Mouse (Mus musculus) erythroid progenitor cell, adult 5-6 weeks (primary cell): ENCODE results near the gene Sod1. TPM values are rescaled to one million over a fixed set of nuclear protein-coding genes. Genes with fewer than 3 reads are reported as not detected.

ENCODE experiments used
- ATAC-seq: replicated peaks from 2 replicates; pipeline ENCODE4 v1.8.0; 2016; ENCODE audit warnings: moderate number of reproducible peaks, mild to moderate bottlenecking, moderate TSS enrichment, inconsistent platforms; ENCODE audit not compliant: poor library complexity, low FRiP score, severe bottlenecking
- total RNA-seq, 2 experiments: library from RNA; stranded (forward) in 1 of 2; stranded (reverse) in 1 of 2; fragments of 150-400 nt in 1 of 2; fragments of 186-747, 209-891 nt in 1 of 2; gene quantifications; 2 replicates each; pipeline versions ENCODE4 v1.2.3 to v1.2.4; 2015 to 2017; ENCODE audit warnings: low replicate concordance in 2 of 2

Gene Sod1
- total RNA-seq (2015; ENCODE audit: low replicate concordance) = 342 and 358 TPM in 2 replicates
- total RNA-seq (2017; ENCODE audit: low replicate concordance) = 292 and 427 TPM in 2 replicates

GRCm38 (mm10) chr16:90220026-90220891 lies at the start of gene Sod1:
Gene Sod1, plus strand, starts transcription at chr16:90220754.
- ATAC-seq = peak; percentile 93

- ATAC-seq = no peak
These were observed 49.1 kb upstream of the Sod1 start for GRCm38 (mm10) chr16:90171416-90171815.

- no peak for ATAC-seq
These were observed 44.1 kb upstream of the Sod1 start for GRCm38 (mm10) chr16:90176472-90176871.

DNA sequence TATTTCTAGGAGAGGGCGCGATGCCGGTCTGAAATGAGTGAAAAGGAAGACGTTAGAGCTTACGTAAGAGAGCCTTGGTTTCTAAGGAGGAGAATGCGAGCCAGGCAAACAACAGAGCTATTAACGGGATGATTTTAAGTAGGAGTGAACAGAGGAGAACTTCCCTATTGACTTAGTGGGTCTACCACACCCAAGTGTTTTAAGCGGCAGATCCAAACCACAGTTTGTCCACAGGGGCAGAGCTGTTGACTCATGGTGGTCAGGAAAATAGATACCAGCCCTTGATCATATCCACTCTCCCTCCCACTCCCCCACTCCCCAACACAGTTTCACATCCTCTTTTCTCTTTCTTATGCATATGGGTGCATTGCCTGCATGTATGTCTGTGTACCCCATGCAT lies 43.1 kb upstream of the Sod1 start:
- no peak for ATAC-seq

DNA sequence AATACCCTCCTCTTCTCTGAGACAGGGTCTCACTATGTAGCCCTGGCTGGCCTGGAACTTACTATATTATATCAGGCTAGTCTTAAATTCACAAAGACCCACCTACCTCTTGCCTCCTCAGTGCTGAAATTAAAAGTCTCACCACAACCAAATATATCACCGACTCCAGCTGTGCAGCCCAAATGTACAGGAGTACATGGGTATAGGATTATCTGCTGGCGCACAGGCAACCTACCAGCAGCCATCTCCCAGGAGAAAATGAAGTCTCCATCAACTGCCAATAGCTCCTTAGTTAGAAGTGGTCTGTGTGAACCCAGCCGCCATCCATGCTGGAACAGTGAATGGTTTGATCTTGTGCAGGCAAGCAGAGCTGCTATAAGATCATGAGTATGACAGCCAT lies 42.1 kb upstream of the Sod1 start:
- no peak for ATAC-seq

DNA sequence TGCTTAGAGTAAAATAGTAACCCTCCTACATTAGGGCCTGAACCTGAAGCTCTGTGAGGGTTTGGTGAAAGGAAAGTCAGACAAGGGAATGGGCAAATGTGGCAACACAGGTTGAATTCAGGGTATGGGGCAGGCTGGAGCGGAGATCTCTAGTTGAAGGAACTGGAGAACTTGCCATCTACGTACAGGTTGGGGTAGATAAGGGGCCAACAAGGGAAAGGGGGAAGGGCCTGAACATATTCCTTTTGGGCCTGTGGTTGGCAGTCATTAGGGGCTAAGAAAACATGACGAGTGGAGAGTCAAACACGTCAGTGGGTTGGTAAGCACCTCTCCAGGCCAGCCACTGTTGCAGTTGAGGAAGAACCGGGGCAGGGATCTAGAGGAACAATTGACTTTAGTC lies 40.7 kb upstream of the Sod1 start:
- no peak for ATAC-seq

DNA sequence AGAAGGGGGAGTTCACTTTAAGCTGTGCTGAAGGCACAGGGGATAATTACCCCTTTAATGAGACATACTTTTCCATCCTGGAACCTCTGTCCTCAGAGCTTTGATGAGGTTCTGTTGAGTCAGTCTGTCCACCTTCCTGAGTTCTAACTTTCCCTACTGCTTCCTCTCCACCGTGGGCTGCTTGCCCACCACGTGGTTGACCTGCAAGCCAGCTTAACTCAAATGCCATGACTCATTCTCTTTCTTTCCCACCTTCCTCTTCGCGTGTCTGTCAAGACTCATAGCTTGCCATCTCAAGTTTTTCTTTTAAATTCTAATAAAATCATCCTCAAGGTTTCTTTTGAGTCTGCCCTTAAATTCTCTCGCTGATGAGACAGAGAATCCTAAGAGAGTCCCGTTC lies 39.6 kb upstream of the Sod1 start:
- no peak for ATAC-seq

DNA sequence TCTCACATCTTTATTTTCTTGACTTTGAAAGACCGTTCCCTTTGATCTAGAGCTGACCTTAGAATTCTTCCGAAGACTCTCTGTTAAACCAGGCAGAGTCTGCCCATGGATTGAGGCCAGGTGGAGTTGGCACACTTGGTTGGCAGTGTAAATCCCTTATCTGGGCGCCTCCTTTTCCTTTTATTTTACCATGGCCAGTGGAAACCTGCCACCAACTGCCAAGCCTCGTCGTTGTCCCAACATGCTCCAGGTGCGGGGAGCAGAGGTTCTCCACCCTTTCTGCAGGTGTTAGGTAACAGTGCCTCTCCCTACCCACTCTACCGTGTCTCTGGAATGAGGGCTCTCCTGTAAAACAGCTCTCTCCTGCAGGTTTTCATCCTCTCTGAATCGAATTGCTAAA lies 38.9 kb upstream of the Sod1 start:
- ATAC-seq = no peak

GRCm38 (mm10) chr16:90184135-90184534 lies 36.4 kb upstream of the Sod1 start:
- ATAC-seq = no peak

- ATAC-seq = peak; percentile 77
These were observed 34.5 kb upstream of the Sod1 start for GRCm38 (mm10) chr16:90185928-90186588.

DNA sequence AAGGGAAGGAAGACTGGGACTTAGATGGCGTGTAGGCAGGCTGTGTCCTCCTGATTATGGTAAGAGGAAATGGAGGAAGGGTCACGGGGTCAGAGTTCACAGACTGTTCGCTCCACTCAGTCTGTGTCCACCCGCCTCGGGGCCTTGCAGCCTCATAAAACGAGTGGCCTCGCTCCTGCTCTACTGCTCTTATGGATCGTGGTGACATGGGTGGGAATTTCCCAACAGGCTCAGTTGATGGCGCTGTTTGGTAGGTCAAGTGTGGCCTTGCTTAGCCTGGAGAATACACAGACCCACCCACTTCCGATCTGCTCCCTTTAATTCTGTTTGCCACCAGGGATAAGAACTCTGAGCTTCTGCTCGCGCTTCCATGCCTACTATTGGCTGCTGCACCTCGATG lies 33.1 kb upstream of the Sod1 start:
- no peak; the same call in 1 of the 2 replicates for ATAC-seq

DNA sequence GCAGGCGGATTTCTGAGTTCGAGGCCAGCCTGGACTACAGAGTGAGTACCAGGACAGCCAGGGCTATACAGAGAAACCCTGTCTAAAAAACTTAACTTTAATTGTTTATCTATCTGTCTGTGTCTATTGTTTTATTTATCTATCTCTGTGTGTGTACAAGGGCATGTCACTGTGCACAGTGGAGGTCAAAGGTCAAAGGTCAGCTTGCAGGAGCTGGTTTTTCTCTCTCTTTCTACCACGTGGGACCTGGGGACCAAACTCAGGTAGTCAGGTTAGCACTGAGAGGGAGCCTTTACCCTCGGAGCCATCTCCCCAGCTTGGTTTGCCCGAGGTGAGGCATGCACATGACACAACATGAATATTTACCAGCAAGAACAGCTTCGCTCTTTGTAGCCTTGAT lies 29.3 kb upstream of the Sod1 start:
- ATAC-seq = no peak

DNA sequence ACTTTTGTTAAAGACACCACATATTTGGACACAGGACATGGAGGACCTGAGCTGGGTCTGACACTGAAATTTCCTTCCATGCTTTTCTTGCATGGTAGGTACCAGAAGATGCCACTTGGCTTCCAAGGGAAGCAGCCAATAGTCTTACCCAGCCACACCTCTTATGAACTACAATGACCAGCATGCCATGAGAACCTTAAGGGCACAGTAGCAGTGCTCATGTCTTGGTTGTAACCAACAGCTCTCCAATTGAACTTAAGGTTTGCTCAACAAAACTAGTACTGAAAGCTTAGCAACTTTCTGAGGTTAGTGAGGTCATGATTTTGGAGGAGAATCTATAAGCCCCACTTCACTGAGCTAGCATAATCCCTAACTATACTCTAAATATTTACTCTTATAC lies 26.8 kb upstream of the Sod1 start:
- ATAC-seq = no peak

DNA sequence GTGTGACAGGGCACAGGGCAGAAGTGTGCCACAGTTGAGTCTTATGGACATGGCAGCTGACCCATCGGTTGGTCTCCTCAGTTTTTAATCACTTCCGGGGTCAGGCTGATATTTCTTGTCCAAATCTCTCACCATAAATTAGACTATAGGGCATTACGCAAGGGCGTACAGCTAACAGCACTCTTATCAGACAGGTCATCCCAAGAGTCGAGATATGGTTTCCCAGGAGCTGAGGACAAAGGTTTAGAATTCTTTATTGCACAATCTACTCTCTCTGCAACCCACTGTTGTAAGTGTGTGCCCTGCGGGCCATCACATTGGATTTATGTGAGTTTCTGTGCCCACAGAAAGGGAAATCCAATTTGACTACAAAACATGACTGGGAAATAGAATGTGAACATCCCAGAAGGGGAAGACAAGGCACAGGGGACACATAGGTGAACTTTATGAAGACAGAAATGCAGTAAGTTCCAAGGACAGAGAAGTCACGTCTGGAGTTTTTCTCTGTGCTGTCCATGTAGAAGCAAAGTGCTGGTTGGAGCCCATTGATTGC lies 23.8 kb upstream of the Sod1 start:
- no peak for ATAC-seq

DNA sequence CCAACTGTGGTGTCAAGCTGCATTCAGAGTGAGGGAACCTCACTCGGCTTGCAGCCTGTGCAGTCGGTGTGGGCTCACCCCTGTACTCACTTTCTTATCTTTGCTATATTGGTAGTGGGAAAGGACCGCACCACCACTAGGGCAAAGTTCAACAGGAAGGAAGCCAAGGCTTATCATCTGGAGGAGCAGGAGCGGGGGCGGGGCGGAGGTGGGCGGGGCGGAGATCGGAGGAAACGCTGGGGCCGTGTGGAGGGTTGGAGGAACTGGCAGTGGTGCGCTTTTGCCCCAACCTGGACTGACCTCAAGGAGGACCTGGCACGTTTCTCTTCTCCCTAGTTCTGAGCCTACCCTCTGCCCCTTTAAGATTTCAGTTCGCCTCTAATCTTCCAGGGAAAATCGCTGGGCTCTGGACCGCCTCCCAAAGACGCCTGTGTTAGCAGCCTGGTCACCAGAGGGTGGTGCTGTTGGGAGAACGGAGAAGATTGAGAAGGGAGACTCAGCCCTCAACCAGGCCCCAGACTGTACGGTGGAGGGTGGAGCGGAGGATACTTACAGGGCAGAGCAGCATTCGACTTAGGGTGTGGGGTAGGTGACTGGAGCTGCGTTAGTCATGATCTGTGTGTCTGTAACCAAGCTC lies 23.1 kb upstream of the Sod1 start:
- ATAC-seq = peak; percentile 98

DNA sequence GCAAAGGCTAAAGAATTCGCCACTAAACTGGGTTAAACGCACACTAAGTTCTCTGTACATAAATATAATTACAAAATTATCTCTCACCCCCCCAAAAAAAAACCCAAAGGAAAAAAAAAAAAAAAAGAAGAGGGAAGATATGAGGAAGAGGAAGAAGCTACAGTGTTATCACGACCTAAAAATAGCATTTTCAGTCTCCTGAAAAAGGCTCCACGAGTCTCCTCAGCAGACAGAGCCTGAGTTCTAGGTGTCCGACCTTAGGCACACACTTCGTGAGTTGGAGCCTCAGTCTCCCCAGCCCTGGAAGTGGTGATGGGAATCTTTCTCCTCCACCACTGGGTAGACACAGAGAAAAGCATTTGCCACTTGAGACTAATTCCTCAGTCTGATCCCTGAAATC lies 21.9 kb upstream of the Sod1 start:
- no peak for ATAC-seq

DNA sequence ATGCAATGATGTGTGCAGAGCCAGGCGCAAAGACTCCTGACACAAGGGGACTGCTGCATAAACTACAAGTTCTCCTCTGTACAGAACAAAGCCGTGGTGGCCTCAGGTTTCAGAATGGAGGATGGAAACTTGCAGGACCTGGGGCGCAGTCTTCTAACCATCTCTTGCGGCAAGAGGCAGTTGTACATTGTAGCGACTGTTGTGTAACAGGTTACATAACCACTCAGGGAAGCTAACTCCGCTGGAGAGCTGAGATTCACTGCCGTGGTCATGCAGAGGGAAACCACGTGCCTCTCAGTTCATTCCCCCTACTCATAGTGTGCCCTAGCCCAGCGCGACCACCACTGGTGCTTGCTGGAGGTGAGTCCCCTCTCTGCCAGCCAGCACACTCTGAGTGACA lies 21.4 kb upstream of the Sod1 start:
- no peak for ATAC-seq

DNA sequence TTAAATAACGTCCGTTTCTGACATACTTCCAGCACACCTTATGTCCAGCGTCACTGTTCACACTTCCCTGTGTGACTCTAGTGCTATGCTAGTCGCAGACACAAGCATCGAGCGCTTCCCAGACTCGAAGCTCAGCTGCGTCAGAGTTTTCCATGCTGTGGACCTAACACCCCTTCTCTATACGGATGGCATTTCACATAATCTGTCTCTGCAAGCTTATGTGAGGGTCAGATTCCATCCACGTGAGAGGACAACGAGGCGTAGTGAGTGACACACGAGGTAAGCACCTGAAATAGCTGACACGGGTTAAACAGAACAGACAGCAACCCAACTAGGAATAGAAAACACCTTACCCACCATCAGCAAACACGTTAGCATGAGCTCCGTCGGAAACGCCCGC lies 18.4 kb upstream of the Sod1 start:
- no peak for ATAC-seq

- ATAC-seq = no peak
These were observed 17.2 kb upstream of the Sod1 start for GRCm38 (mm10) chr16:90203226-90203962.

- ATAC-seq = no peak
These were observed 15.7 kb upstream of the Sod1 start for GRCm38 (mm10) chr16:90204868-90205267.
